Mouse (Mus musculus): ENCODE results near the gene Klhl33.
"Not testable (repeated sequence)": the region's sequence is repeated elsewhere in the genome, so short reads cannot be mapped to it uniquely, and the experiment has no call there.

Klhl33 gene

DNA sequence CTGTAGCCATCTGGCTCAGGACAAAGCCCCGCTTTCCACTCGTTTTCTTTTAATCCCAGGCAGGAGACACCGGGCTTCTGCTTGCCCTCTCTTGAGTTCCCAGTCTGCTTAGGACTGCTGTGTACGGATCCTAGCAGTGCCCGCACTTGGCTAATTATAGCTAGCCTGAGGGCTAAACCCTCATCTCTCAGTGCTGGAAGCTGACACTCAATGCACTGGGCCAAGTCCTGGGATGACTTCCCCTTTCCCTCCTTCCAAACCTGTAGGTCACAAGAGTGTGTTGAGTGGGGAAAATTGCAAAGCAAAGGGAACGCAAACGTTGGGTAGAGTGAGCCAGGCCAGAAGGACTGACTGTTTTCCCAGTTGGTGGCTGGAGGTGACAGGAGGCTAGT is at the start of gene Klhl33:
TSS of gene Klhl33 (minus strand) at position 134 of the 392 bp plus-strand sequence.
- no peak for DNase-seq (ENCODE audit: low spot score)

GRCm38 (mm10) chr14:50945526-50945925 is 48.2 kb upstream of the Klhl33 start:
- DNase-seq (ENCODE audit: low spot score) = not testable (repeated sequence)

GRCm38 (mm10) chr14:50945081-50945480 is 47.8 kb upstream of the Klhl33 start:
- DNase-seq (ENCODE audit: low spot score) = not testable (repeated sequence)

DNA sequence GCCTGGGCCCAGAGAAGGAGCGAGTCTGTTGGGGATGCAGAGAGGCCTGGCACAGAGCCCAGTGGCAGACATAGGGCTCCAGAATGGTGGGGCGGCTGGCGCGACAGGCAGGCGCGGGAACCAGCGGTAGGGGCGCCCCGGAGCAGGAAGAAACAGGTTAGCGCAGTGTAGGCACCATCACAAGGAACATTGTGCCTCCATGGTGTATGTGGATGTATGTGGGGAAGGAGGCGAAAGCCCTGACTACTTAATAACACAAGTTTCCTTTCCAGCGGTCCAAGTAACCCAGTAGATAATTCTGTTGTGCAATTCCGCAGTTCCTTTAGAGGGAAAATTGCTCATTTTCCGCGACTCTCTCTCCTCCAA is 47.3 kb upstream of the Klhl33 start:
- DNase-seq (ENCODE audit: low spot score) = not testable (repeated sequence)

- peak; percentile 94 for DNase-seq (ENCODE audit: low spot score)
Measured at GRCm38 (mm10) chr14:50943932-50944667, 46.8 kb upstream of the Klhl33 start, which contains the start of gene Gm49342. TSS of gene Gm49342 (plus strand) at chr14:50944517.

DNA sequence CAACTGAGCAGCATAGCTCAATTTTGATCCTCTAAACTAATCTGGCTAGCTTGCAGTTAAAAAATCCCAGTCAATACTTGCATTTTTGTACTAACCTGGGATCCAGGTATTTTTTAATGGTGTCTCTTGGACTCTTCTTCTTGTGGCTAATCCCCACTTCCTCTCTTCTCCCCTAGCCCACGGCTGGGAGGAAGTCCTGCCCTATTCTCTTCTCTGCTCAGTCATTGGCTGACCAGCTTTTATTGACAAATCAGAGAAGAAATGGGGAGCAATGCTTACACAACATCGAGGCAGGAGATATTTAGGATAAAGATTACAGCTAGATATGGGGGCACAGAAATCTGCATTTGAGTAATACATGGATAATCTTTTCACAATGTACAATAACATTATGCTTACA is 41.6 kb upstream of the Klhl33 start:
- no peak for DNase-seq (ENCODE audit: low spot score)

GRCm38 (mm10) chr14:50938119-50938908 is 41.0 kb upstream of the Klhl33 start:
- no peak for DNase-seq (ENCODE audit: low spot score)

DNA sequence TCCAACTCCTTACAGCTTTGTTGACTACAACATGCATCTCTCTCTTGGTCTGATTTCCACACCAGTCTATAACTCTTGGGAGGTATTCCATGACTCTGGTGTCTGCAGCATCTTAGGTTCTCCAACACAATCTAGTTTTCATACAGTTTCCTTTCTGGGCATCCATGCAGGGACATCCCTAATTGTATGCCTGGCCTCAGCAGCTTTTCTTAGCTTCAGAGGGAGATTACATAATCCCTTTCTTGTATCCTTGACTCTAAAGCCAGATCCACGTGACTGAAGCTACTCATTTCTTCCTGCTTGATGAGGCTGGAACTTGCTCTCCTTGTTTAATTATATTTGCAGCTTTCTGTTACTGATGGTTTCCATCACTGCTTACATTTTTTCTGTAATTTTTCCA is 39.3 kb upstream of the Klhl33 start:
- no peak for DNase-seq (ENCODE audit: low spot score)

GRCm38 (mm10) chr14:50931493-50932020 is 34.2 kb upstream of the Klhl33 start:
- no peak for DNase-seq (ENCODE audit: low spot score)

- DNase-seq (ENCODE audit: low spot score) = peak; percentile 99
Measured at GRCm38 (mm10) chr14:50930754-50931492, 33.6 kb upstream of the Klhl33 start, which contains the start of the genes Pip4p1 and Pnp. TSS of gene Pip4p1 (minus strand) at chr14:50930856. TSS of gene Pnp (plus strand) at chr14:50931082.

DNA sequence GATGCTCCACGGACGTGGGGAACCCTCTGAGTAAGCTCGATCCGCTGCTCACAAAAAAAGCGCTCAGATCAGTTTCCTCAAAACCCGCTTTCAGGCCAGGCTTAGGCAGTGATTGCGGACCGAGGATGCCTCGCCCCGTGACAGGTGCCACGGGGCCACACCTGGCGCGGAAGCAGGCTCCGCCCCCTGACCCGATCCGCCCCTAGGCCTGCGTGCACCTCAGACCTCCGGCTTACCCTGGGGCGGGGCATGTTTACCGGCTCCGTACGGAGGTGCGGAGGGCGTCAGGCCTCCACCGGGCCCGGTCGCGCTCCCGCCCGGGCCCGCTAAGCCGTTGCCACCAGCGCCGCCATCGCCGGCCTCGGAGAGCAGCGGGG is 33.1 kb upstream of the Klhl33 start:
- peak; percentile 64 for DNase-seq (ENCODE audit: low spot score)

- DNase-seq (ENCODE audit: low spot score) = no peak
Measured at GRCm38 (mm10) chr14:50929951-50930350, 32.6 kb upstream of the Klhl33 start.

DNA sequence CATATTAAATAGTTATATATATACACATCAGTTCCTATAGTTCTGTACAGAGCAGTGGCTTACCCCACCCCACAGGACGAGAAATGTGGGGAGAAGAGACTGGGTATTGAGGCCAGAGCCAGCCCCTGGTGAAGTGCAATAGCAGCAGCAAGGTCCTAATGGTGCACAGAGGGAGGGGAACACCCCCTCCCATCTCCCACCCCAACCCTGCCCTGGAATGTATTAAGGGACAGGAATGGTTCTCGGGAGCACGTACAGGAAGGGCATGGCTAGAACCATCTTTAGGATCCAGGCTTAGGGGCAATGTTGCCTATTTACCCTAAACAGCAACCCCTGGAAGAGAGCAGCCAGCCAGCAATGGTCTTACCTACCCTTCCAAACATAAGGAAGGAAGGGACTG is 30.1 kb upstream of the Klhl33 start:
- DNase-seq (ENCODE audit: low spot score) = no peak

DNA sequence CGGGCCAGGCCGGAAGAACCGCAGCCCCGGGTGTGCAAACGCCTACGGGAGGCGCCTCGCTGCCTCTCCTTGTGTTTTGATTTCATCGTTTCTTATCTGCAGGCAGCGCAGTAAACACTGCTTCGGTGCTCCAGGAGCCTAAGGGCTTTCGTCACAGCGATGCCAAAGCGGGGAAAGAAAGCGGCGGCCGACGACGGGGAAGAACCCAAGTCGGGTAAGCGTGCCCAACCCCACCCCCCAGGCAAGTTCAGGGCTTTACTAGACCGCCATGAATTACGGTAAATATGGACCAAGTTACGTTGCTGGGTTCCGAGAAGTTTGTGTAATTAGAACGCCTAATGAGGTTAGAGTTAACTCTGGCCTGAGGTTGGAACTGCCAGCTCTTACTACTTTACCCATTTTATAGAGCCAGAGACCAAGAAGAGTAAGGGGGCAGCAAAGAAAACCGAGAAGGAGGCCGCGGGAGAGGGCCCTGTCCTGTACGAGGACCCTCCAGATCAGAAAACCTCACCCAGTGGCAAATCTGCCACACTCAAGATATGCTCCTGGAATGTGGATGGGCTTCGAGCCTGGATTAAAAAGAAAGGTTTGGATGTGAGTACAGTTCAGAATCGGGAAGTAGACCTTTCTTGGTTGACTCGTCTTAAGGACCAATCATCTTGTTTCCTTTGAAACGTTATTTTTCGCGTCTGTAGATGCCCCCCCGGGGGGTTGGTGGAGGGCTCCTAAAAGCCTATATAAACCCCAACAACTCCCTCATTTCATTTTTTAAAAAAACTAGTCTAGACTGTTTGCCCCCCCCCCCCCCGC is 28.0 kb upstream of the Klhl33 start:
- DNase-seq (ENCODE audit: low spot score) = no peak

DNA sequence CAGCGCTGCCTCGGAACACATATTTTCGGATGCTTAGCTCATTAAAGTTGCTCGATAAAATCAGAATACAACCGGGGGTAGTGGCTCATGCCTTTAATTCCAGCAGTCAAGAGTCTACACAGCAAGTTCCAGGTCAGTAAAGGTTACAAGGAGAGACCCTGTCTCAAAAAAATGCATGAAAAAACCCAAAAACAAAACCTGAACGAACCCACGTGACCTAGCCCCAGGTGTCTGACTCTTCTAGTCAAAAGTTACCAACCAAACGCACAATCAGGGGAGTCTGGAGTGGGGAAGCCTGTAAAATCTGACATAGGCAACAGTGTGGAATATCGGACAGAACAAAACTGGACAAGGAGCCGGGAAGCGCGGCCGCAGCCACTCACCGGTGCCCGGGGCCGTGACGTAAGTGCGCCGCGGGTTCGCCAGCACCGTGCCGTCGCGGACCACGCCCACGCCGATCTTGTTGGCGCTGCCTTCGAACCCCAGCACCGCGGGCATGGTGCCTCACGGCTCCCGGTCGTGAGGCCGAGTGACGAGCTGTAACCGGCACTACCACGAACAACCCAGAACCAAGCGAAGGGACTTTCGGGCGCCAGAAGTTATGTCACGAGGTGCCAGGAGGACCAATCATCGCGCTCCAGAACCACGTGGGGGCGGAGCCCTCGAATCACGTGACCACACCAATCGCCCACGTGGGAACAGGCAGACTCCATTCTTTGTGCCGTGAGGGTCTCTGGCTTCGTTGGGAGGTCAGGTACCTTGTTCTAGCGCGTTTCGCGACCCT is 27.2 kb upstream of the Klhl33 start, which contains the start of the genes Osgep and Apex1:
TSS of gene Osgep (minus strand) at position 613 of the 784 bp plus-strand sequence.
TSS of gene Apex1 (plus strand) at position 688 of the 784 bp plus-strand sequence.
- peak; percentile 90 for DNase-seq (ENCODE audit: low spot score)

GRCm38 (mm10) chr14:50923437-50923836 is 26.1 kb upstream of the Klhl33 start:
- not testable (repeated sequence) for DNase-seq (ENCODE audit: low spot score)

DNA sequence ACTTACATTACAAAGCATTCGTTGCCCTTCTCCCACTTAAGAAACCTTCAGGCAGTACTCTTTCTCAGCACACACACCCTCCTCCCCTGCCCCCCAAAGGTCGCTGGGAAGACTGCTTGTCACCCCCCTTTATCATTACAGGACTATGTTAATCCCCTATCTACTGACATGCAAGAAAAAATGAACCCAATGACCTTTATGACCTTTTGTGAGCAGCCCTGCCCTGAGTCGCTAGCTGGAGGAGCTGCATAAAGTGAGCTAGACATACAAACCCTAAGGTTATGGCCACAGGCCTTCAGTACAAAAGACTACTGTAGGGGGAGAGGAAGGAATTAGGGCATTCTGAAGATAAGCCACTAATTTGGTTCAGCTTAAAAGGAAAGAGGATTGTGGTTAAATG is 14.0 kb upstream of the Klhl33 start:
- no peak for DNase-seq (ENCODE audit: low spot score)

GRCm38 (mm10) chr14:50908126-50908525 is 10.8 kb upstream of the Klhl33 start:
- DNase-seq (ENCODE audit: low spot score) = no peak

GRCm38 (mm10) chr14:50905327-50905726 is 8.0 kb upstream of the Klhl33 start:
- DNase-seq (ENCODE audit: low spot score) = not testable (repeated sequence)

DNA sequence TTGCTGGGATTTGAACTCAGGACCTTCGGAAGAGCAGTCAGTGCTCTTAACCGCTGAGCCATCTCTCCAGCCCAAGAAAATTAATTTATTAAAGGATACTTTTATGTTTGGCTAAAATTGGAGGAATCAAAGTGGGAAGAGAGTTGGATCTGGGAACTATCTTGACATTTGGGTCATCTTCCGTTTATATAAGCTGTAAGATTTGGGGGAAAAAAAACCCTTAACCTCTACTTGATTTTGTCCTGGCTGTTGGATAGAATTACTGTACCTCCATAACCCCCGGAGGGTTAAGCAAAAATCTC is 7.5 kb upstream of the Klhl33 start:
- no peak for DNase-seq (ENCODE audit: low spot score)

Data from urinary bladder, postnatal 25 days (tissue).